Mouse (Mus musculus) olfactory bulb, adult 2 months (tissue): ENCODE measurements around the gene Syt2.

Source experiments
- CTCF ChIP-seq: fragments of 200-500 bp; IDR thresholded peaks from 2 replicates; pipeline ENCODE4 v1.5.1; 2012; ENCODE audit warnings: low read depth, mild to moderate bottlenecking, low read length, moderate library complexity; ENCODE audit not compliant: insufficient read depth
- POLR2A ChIP-seq: fragments of 200-500 bp; IDR thresholded peaks from 2 replicates; pipeline ENCODE4 v1.6.1; 2012; ENCODE audit warnings: mild to moderate bottlenecking, low read depth, low read length, moderate library complexity; ENCODE audit not compliant: insufficient read depth

GRCm38 (mm10) chr1:134796076-134796475 is 149.6 kb downstream of the Syt2 start:
- TF ChIP-seq CTCF (no peak), POLR2A (no peak)
